Mouse (Mus musculus) heart, postnatal 0 days (tissue): ENCODE measurements around the gene 2900026A02Rik. TPM values are rescaled to one million over a fixed set of nuclear protein-coding genes. Genes with fewer than 3 reads are reported as not detected.

Experiments used
- ATAC-seq: fragments of 200-750 bp; cut with Nextera tagmentation; 2 replicates; pipeline ENCODE4 v1.8.0; 2017; ENCODE audit warnings: low read depth, moderate number of reproducible peaks, moderate library complexity; ENCODE audit not compliant: insufficient read depth
- DNase-seq: peaks from one replicate; pipeline ENCODE4 v3.0.0-alpha.2; 2016; ENCODE audit warnings: low spot score
- H3K27ac ChIP-seq: fragments of 300-500 bp; sonication (generic); 2 replicates; pipeline ENCODE4 v1.5.1; 2014; ENCODE audit warnings: low read depth, mild to moderate bottlenecking
- H3K27me3 ChIP-seq: fragments of 300-500 bp; sonication (generic); 2 replicates; pipeline ENCODE4 v1.6.1; 2014; ENCODE audit warnings: low read length, mixed read lengths; ENCODE audit not compliant: control insufficient read depth, insufficient read depth
- H3K36me3 ChIP-seq: fragments of 300-500 bp; sonication (generic); replicated peaks from 2 replicates; pipeline ENCODE4 v1.6.1; 2014; ENCODE audit warnings: low read length, mixed read lengths; ENCODE audit not compliant: control insufficient read depth, insufficient read depth
- H3K4me1 ChIP-seq: fragments of 300-500 bp; sonication (generic); 2 replicates; pipeline ENCODE4 v1.6.1; 2014; ENCODE audit warnings: antibody characterized with exemption; ENCODE audit not compliant: control insufficient read depth, insufficient read depth
- H3K4me2 ChIP-seq: fragments of 300-500 bp; sonication (generic); 2 replicates; pipeline ENCODE4 v1.6.1; 2014; ENCODE audit warnings: low read depth, mild to moderate bottlenecking, low read length, moderate library complexity
- H3K4me3 ChIP-seq: fragments of 300-500 bp; sonication (generic); 2 replicates; pipeline ENCODE4 v1.5.1; 2014; ENCODE audit warnings: low read depth, low read length
- H3K9ac ChIP-seq: fragments of 300-500 bp; sonication (generic); replicated peaks from 2 replicates; pipeline ENCODE4 v1.6.1; 2014; ENCODE audit warnings: low read depth, low read length, mixed read lengths
- H3K9me3 ChIP-seq: fragments of 300-500 bp; sonication (generic); replicated peaks from 2 replicates; pipeline ENCODE4 v1.6.1; 2016; ENCODE audit warnings: low read length; ENCODE audit not compliant: control insufficient read depth
- CTCF ChIP-seq: IDR thresholded peaks from 2 replicates; pipeline ENCODE4 v1.5.1; 2016; ENCODE audit warnings: antibody characterized with exemption, control low read depth, low read depth
- EP300 ChIP-seq: IDR thresholded peaks from 2 replicates; pipeline ENCODE4 v1.6.1; 2016; ENCODE audit warnings: antibody characterized with exemption, low read depth
- WGBS: fragments of 180-500 bp; shearing (Covaris S2); extraction: QIAGEN DNeasy Blood & Tissue Kit; methylation state at CpG from one replicate; pipeline ENCODE4 v1.1.7; 2014; 5-methylcytosine and 5-hydroxymethylcytosine counted together
- polyA plus RNA-seq: library from polyadenylated mRNA; unstranded; fragments of >200 nt; fragmentation: Nextera tagmentation; extraction: Ambion mirVana; gene quantifications from 2 replicates; pipeline ENCODE4 v1.2.1, GENCODE M21; 2015
- total RNA-seq: library from RNA; depleted of rRNA; stranded (reverse); fragments of >200 nt; gene quantifications from 2 replicates; pipeline ENCODE4 v1.2.3, GENCODE M21; 2014; ENCODE audit warnings: low replicate concordance

Gene 2900026A02Rik
- total and polyA plus RNA-seq, 2 experiments from 2014 or later: 10.2 to 18.9 TPM

DNA sequence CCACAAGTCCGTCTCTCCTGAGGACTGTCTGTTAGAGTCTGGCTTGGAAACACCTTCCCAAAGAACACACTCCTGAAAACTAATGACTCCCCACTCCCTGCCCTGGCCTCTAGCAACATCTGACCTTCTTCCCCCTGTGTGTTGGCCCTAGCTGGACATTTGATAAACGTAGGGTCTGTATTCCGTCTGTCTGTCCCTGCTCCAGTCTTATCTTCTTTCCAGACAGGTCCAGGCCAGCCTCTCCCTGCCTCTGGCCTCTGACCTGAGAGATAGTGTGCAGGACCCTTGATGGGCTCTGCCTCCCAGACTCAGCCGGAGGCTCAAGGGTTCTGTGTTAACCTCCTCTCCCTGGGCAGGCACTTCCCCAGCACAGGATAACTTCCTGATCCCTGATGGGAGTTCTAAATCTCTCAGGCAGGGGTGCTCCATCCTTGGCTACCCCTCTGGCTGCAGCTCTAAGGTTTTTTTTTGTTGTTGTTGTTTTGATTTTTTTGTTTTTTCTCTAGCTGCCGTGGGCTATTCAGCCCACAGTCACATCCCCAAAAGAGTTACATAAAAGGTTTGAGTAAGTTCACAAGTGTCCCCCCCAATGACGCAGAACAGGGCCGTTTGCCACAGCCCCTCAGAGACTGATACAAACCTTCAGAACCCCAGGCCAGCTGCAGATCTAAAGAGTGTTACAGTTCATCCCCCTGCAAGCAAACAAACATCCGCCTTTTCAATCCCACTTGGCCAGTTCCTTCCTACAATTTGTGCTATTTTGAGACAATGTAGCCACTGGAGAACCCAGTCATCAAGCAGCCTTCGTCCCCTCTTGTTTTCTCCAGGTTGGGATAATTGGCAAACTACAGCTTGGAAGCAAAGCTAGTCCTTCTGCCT, 23.9 kb downstream of the 2900026A02Rik start:
- TF ChIP-seq EP300 (0 out of 2 replicates have a peak, but pooled peaks have one; percentile 45), CTCF (no peak)
- ATAC-seq: no peak
- H3K9ac ChIP-seq: no peak overlapping the region

DNA sequence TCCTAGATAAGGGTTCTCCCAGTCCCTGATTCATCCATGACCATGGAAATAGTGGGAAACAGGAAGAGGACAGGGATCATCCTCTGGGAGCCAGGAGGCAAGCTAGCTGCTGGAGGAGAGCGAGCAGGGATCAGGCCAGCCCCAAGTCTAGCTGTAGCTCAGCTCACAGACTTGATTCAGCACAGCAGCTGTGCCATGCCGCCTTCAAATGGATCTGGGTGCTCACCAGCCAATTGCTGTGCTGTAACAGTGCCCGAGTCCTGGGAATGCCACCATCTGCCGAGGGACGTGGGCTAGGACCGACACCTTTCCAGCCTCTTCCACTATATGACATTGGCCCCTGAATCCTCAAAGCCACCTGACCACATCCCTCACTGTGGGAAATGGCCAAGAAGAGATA, 25.1 kb downstream of the 2900026A02Rik start:
- Histone ChIP-seq H3K27ac (peak overlapping the region; percentile 91), H3K9me3 (no peaks in the 10 kb centered on the region), H3K27me3 (no peaks in the 10 kb centered on the region; the same call in 1 of the 2 replicates), H3K4me3 (no peak overlapping the region), H3K36me3 (no peaks in the 10 kb centered on the region), H3K4me2 (no peak overlapping the region), H3K9ac (no peak overlapping the region), H3K4me1 (peaks cover 9% of the 10 kb centered on the region)
- ATAC-seq: no peak
- no peak for DNase-seq
- TF ChIP-seq CTCF: no peak
- TF ChIP-seq EP300: no peak
- WGBS: 88% methylated on average over 6 of the region's 6 CpGs

More for the DNA sequence above, 23.9 kb downstream of the 2900026A02Rik start:
- peak; percentile 47 for DNase-seq
- no peaks in the 10 kb centered on the region; the same call in 1 of the 2 replicates for H3K27me3 ChIP-seq
- no peak overlapping the region for H3K4me2 ChIP-seq
- no peaks in the 10 kb centered on the region for H3K9me3 ChIP-seq
- WGBS: 30% methylated on average over 9 of the region's 9 CpGs
- H3K36me3 ChIP-seq: no peaks in the 10 kb centered on the region
- H3K27ac ChIP-seq: peak overlapping the region; percentile 91
- no peak overlapping the region for H3K4me3 ChIP-seq
- H3K4me1 ChIP-seq: peaks cover 9% of the 10 kb centered on the region

DNA sequence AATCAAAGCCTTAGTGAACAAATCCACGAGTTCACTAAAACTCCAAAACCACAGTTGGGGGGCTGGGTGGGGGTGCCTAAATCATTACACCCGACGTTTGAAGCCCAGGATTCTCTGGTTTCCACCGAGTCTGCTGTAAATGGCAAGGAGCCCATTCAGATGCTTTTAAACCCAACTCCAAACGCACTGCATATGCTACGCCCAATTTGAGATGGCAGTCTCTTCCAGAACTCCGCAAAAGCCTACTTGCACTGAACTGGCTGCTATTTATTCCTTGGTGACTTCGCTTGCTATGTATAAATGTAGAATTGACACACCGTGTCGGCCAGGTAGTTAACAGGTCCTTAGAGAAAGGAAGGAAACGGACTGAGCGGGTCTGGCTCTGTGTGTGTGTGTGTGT, 25.6 kb downstream of the 2900026A02Rik start:
- Histone ChIP-seq H3K27ac (no peak overlapping the region), H3K36me3 (no peaks in the 10 kb centered on the region), H3K27me3 (no peaks in the 10 kb centered on the region; the same call in 1 of the 2 replicates), H3K4me2 (no peak overlapping the region), H3K9me3 (no peaks in the 10 kb centered on the region), H3K4me3 (no peak overlapping the region), H3K9ac (no peak overlapping the region), H3K4me1 (peaks cover 9% of the 10 kb centered on the region)
- DNase-seq: no peak
- TF ChIP-seq CTCF (no peak), EP300 (no peak)
- no peak for ATAC-seq
- WGBS: 78% methylated on average over 12 of the region's 12 CpGs

DNA sequence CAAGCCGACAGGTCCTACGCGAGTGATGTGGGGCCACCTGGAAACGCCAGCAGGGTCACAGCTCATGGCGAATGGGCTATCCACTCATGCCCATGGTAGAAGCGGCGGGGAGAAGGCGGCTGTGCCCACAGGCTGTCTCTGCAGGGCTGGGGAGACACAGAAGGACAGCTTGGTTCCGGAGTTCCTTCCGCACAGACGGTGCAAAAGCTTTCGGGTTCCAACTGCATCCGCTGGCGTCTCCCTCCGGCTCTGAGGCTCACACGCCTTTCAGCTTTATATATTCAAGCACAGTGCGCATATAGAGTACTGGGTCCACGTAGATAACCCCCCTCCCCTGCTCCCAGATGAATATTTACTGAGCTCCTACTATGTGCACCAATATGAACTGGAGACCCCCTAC, 27.3 kb downstream of the 2900026A02Rik start:
- no peaks in the 10 kb centered on the region for H3K36me3 ChIP-seq
- TF ChIP-seq EP300 (no peak), CTCF (no peak)
- H3K9me3 ChIP-seq: no peaks in the 10 kb centered on the region
- no peaks in the 10 kb centered on the region; the same call in 1 of the 2 replicates for H3K27me3 ChIP-seq
- WGBS: 86% methylated on average over 18 of the region's 18 CpGs
- no peak overlapping the region for H3K27ac ChIP-seq
- ATAC-seq (no peak), DNase-seq (no peak)
- peaks cover 4% of the 10 kb centered on the region for H3K4me1 ChIP-seq
- H3K4me3 ChIP-seq: no peak overlapping the region
- H3K4me2 ChIP-seq: no peak overlapping the region
- H3K9ac ChIP-seq: no peak overlapping the region

DNA sequence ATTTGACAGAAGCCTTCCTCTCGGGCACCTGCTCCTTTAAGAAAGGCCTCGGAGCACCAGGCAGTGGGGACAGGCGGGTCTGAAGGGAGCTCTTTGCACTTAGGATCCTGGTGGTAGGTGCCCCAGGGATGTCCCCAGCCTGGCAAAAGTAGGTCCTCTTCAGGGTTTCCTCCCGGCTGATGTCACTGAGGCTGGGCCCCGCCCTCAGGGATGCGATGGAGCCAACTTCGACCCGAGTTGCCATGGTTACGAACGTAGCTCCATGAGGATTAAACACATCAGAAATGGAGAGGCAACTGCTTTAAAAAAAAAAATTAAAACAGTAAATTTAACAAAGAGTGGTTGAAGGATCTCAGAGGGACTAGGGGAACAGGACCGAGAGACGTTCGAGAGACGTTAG, 29.1 kb downstream of the 2900026A02Rik start:
- Histone ChIP-seq H3K9ac (no peak overlapping the region), H3K36me3 (no peaks in the 10 kb centered on the region; the same call in 1 of the 2 replicates), H3K9me3 (no peaks in the 10 kb centered on the region), H3K27me3 (no peaks in the 10 kb centered on the region; the same call in 1 of the 2 replicates), H3K4me3 (no peak overlapping the region), H3K4me2 (no peak overlapping the region), H3K27ac (no peak overlapping the region), H3K4me1 (no peaks in the 10 kb centered on the region)
- WGBS: 76% methylated on average over 14 of the region's 14 CpGs
- no peak for DNase-seq
- TF ChIP-seq CTCF (no peak), EP300 (no peak)
- no peak for ATAC-seq
